Mouse (Mus musculus) layer of hippocampus, postnatal 25 days (tissue): ENCODE data around the gene Olfr1224-ps1. TPM values are rescaled to one million over a fixed set of nuclear protein-coding genes. Genes with fewer than 3 reads are reported as not detected.
"Not testable (repeated sequence)": the region's sequence is repeated elsewhere in the genome, so short reads cannot be mapped to it uniquely, and the experiment has no call there.

Source experiments
- DNase-seq, 2 experiments: peaks; one replicate each; pipeline ENCODE4 v3.0.0; 2022; ENCODE audit warnings: mixed read lengths in 2 of 2, low spot score in 1 of 2; ENCODE audit errors: extremely low spot score in 1 of 2
- total RNA-seq, 2 experiments: library from RNA; stranded (reverse); gene quantifications; 2 replicates each; pipeline ENCODE4 v1.2.3; 2021

Olfr1224-ps1 gene
- not detected for total RNA-seq

- not testable (repeated sequence) for DNase-seq
Observed at GRCm38 (mm10) chr2:89163991-89164390, at the start of gene Olfr1224-ps1. Olfr1224-ps1 (minus strand) TSS chr2:89164091.

DNA sequence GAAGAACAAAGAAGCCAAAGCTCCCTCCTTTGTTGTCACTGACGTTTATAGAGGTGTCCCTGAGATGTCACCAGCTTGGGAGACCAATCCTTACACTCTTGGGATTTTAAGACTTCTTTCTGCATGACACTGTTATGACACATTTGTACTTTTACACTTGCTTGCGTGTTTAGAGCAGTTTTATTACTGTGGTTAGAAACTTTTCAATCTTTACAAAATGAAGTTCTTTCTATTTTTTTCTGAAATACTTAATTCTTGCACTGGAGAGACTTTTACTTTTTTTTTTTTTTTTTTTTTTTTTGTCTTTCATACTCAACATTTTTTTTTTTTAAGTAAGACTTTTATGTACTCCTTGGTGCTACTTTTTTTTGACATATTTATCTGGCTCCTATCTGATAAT is 36.1 kb upstream of the Olfr1224-ps1 start, which contains the start of gene Olfr1226:
TSS of gene Olfr1226 (minus strand) at position 101 of the 400 bp plus-strand sequence.
- no peak for DNase-seq

GRCm38 (mm10) chr2:89196325-89196982 is 32.6 kb upstream of the Olfr1224-ps1 start:
- DNase-seq, result no peak

GRCm38 (mm10) chr2:89174569-89174968 is 10.7 kb upstream of the Olfr1224-ps1 start, which contains the start of gene Olfr1225:
Olfr1225 (minus strand) TSS chr2:89174669.
- no peak for DNase-seq

DNA sequence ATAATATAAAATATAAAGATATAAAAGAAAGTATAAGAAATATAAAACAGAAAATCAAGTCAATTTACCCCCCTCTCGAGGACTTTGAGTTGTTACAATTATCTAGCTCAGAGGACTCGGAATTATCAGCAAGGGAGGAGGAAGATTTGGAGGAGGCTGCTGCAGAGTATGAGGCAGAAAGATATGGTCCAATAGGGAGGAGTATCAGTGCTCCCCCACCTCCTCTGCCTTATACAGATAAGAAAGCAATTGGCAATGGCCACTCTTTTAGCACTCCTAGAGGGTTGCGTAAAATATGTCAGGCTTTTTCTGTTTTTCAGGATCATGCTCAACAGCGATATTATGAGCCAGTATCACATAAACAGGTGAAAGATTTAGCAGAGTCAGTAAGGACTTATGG is 820 bp upstream of the Olfr1224-ps1 start:
- not testable (repeated sequence) for DNase-seq

DNA sequence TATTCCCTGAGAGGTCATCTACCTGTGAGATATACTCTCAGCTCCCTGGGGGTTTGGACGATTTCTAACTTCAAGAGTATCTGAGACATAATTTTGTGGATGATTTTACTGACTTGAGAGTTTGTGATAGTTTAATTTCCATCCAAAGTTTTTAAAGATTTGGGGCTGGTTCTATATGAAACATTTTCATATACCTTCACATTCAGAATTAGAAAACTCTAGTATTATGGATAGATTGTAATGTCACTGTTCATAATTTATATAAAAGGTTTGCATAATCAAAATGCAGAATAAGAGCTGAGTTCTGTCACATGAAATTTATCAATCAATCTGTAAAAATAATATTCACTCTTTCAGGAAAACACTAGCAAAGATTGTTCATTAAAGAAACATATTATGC is 12.4 kb downstream of the Olfr1224-ps1 start, which contains the start of gene Olfr1223:
TSS of gene Olfr1223 (minus strand) at position 101 of the 400 bp plus-strand sequence.
- DNase-seq, result no peak

DNA sequence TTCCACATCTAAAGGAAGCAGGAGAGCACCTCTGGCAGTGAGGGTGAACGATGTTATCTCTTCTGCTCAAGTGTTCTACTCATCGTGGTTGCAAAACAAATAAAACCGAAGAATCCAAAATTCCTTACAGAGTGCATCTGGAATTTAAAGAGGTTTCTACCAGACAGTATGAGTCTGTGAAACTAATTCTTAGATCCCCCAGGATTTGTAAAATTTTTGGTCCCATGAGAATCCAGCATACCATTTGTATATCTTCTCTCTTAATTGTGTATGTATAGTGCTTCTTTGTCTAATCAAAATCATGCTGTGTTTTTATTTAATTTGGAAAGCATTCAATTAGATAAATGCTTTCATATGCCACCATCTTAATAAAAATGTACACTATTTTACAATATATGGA is 30.9 kb downstream of the Olfr1224-ps1 start, which contains the start of gene Olfr1222:
TSS of gene Olfr1222 (minus strand) at position 101 of the 400 bp plus-strand sequence.
- DNase-seq, result no peak

GRCm38 (mm10) chr2:89117183-89117582 is 46.7 kb downstream of the Olfr1224-ps1 start, which contains the start of gene Olfr1221:
Olfr1221 (minus strand) TSS chr2:89117283.
- no peak for DNase-seq

DNA sequence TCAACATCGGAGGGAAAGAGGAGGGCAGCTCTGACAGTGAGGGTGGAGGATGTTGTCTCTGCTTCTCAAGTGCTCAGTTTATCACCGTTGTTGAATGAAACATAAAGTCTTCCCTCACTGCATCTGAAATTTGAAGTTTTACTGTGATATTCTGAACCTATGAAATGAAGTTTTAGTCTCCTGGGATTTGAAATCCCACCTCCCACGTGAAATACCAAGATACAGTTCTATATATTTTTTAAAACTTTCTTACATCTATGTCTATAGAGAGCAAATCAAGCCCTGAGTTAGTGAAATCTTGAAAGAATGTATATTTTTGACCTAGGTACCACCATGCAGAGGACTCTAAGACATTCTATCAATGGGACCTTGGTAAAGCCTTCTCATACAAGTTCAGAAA is 57.2 kb downstream of the Olfr1224-ps1 start, which contains the start of gene Olfr1220:
TSS of gene Olfr1220 (minus strand) at position 101 of the 400 bp plus-strand sequence.
- no peak for DNase-seq

GRCm38 (mm10) chr2:89105651-89106050 is 58.2 kb downstream of the Olfr1224-ps1 start:
- no peak for DNase-seq

Other genes with a start within 250 kb of the Olfr1224-ps1 start
- not detected for gene Olfr1209, start 248.9 kb downstream of the Olfr1224-ps1 start, total RNA-seq
- not detected for gene Olfr1211, start 226.0 kb downstream of the Olfr1224-ps1 start, total RNA-seq
- gene Olfr1212, start 210.1 kb downstream of the Olfr1224-ps1 start, total RNA-seq, result not detected
- gene Gm13762, start 183.8 kb downstream of the Olfr1224-ps1 start, total RNA-seq, result not detected
- not detected for gene Olfr1214, start 171.4 kb downstream of the Olfr1224-ps1 start, total RNA-seq
- not detected for gene Olfr1215, start 157.1 kb downstream of the Olfr1224-ps1 start, total RNA-seq
- not detected for gene Olfr1216, start 145.8 kb downstream of the Olfr1224-ps1 start, total RNA-seq
- not detected for gene Olfr1217, start 132.0 kb downstream of the Olfr1224-ps1 start, total RNA-seq
- not detected for gene Olfr1218, start 102.9 kb downstream of the Olfr1224-ps1 start, total RNA-seq
- not detected for gene Olfr1219, start 80.6 kb downstream of the Olfr1224-ps1 start, total RNA-seq
- not detected for gene Olfr1220, start 57.3 kb downstream of the Olfr1224-ps1 start, total RNA-seq
- not detected for gene Olfr1221, start 46.8 kb downstream of the Olfr1224-ps1 start, total RNA-seq
- not detected for gene Olfr1222, start 31.0 kb downstream of the Olfr1224-ps1 start, total RNA-seq
- not detected for gene Olfr1223, start 12.5 kb downstream of the Olfr1224-ps1 start, total RNA-seq
- gene Olfr1225, start 10.6 kb upstream of the Olfr1224-ps1 start, total RNA-seq, result not detected
- not detected for gene Olfr1226, start 36.0 kb upstream of the Olfr1224-ps1 start, total RNA-seq
- gene Olfr1228, start 90.0 kb upstream of the Olfr1224-ps1 start, total RNA-seq, result not detected
- not detected for gene Olfr1229, start 123.9 kb upstream of the Olfr1224-ps1 start, total RNA-seq
- gene Olfr1230, start 133.2 kb upstream of the Olfr1224-ps1 start, total RNA-seq, result not detected
- gene Olfr1231, start 143.0 kb upstream of the Olfr1224-ps1 start, total RNA-seq, result not detected
- not detected for gene Olfr1232, start 165.6 kb upstream of the Olfr1224-ps1 start, total RNA-seq
- not detected for gene Olfr1233, start 178.3 kb upstream of the Olfr1224-ps1 start, total RNA-seq
- gene Olfr1234, start 200.8 kb upstream of the Olfr1224-ps1 start, total RNA-seq, result not detected
- not detected for gene Olfr1238, start 245.6 kb upstream of the Olfr1224-ps1 start, total RNA-seq